Mouse (Mus musculus) E14TG2a.4 (cell line): ENCODE measurements around the gene Gjb3.

Experiments
- CTCF ChIP-seq: conservative IDR thresholded peaks from 2 replicates; pipeline ENCODE4 v1.5.1; 2014; ENCODE audit warnings: low read length
- NANOG ChIP-seq: IDR thresholded peaks from 2 replicates; pipeline ENCODE4 v1.6.1; 2014; ENCODE audit warnings: borderline replicate concordance, low read length, mixed read lengths

- TF ChIP-seq CTCF (no peak), NANOG (no peak)
These were observed 14.9 kb downstream of the Gjb3 start for GRCm38 (mm10) chr4:127315753-127316152.
